Mouse (Mus musculus) intestine, embryonic 15.5 days (tissue): ENCODE measurements around the gene Slc16a8. TPM values are rescaled to one million over a fixed set of nuclear protein-coding genes. Genes with fewer than 3 reads are reported as not detected.

Experiments
- ATAC-seq: fragments of 200-750 bp; cut with Nextera tagmentation; 2 replicates; pipeline ENCODE4 v1.8.0; 2017; ENCODE audit warnings: moderate TSS enrichment, moderate library complexity
- H3K27ac ChIP-seq: fragments of 300-500 bp; sonication (generic); 2 replicates; pipeline ENCODE4 v1.5.1; 2015; ENCODE audit warnings: mild to moderate bottlenecking, inconsistent platforms
- H3K27me3 ChIP-seq: fragments of 300-500 bp; sonication (generic); replicated peaks from 2 replicates; pipeline ENCODE4 v1.6.1; 2015; ENCODE audit warnings: inconsistent platforms
- H3K36me3 ChIP-seq: fragments of 300-500 bp; sonication (generic); 2 replicates; pipeline ENCODE4 v1.6.1; 2015; ENCODE audit warnings: inconsistent platforms
- H3K4me1 ChIP-seq: fragments of 300-500 bp; sonication (generic); replicated peaks from 2 replicates; pipeline ENCODE4 v1.6.1; 2015; ENCODE audit warnings: inconsistent platforms
- H3K4me2 ChIP-seq: fragments of 300-500 bp; sonication (generic); replicated peaks from 2 replicates; pipeline ENCODE4 v1.6.1; 2015; ENCODE audit warnings: mild to moderate bottlenecking, inconsistent platforms
- H3K4me3 ChIP-seq: fragments of 300-500 bp; sonication (generic); replicated peaks from 2 replicates; pipeline ENCODE4 v1.5.1; 2015; ENCODE audit warnings: inconsistent platforms
- H3K9ac ChIP-seq: fragments of 300-500 bp; sonication (generic); 2 replicates; pipeline ENCODE4 v1.6.1; 2015; ENCODE audit warnings: inconsistent platforms
- H3K9me3 ChIP-seq: fragments of 300-500 bp; sonication (generic); 2 replicates; pipeline ENCODE4 v1.6.1; 2016; ENCODE audit warnings: inconsistent platforms
- WGBS: fragments of 180-500 bp; shearing (Covaris S2); methylation state at CpG from one replicate; pipeline ENCODE4 v1.1.7; 2015; 5-methylcytosine and 5-hydroxymethylcytosine counted together
- polyA plus RNA-seq: library from polyadenylated mRNA; unstranded; fragments of >200 nt; fragmentation: Nextera tagmentation; extraction: Ambion mirVana; gene quantifications from 2 replicates; pipeline ENCODE4 v1.2.1, GENCODE M21; 2015

Gene Slc16a8
- polyA plus RNA-seq, 1 experiment from 2014 or later, result 0.16 TPM

DNA sequence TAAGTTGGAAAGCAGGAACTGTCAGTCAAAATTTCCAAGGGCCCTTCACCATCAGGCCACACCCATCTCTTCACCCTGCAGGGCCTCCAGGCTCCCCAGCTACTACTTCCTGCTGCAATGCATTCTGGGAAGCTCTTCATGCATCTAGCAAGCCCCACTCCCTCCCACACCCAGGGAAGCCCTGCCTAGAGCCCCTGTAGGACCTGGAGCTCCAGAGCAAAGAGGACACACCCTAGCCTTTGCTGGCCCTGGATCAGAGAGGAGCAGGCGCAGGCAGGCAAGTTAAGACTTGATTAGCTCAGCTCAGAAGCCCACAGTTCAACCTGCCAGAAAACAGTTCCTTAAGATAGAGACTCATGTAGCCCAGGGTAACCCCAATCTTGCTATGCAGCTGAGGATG is 26.8 kb upstream of the Slc16a8 start:
- Histone ChIP-seq H3K27me3 (no peaks in the 10 kb centered on the region), H3K4me3 (no peak overlapping the region), H3K27ac (peak overlapping the region; percentile 28), H3K4me1 (peaks cover 17% of the 10 kb centered on the region; the same call in 1 of the 2 replicates), H3K36me3 (no peaks in the 10 kb centered on the region), H3K4me2 (no peak overlapping the region), H3K9me3 (no peaks in the 10 kb centered on the region), H3K9ac (no peak overlapping the region)
- ATAC-seq, result peak; percentile 50
- 60% methylated on average over 1 of the region's 1 CpGs for WGBS

DNA sequence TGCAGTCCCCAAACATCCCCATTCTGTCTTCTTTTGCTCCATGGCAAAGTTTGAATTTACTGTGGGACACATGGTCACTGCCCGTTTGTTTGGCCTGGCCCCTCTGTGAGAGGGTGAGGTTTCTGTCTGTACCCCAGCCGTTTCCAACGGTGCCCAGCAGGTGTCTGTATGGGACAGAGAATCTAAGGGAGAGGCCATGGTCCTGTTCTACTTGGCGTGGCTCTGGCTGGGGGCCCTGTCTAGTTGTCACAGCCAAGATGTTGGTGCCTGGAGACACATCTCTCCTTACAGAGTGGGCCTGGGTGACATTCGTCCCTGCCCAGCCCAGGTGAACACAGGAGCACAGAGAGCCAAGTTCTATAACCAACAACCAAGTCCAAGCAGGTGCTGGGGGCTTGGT is 26.3 kb upstream of the Slc16a8 start:
- Histone ChIP-seq H3K27me3 (no peaks in the 10 kb centered on the region), H3K4me1 (peaks cover 12% of the 10 kb centered on the region; the same call in 1 of the 2 replicates), H3K9me3 (no peaks in the 10 kb centered on the region), H3K9ac (no peak overlapping the region), H3K4me2 (no peak overlapping the region), H3K27ac (peak overlapping the region; percentile 41), H3K4me3 (no peak overlapping the region), H3K36me3 (no peaks in the 10 kb centered on the region)
- WGBS, result 51% methylated on average over 5 of the region's 5 CpGs
- no peak for ATAC-seq

GRCm38 (mm10) chr15:79280209-79280608 is 25.6 kb upstream of the Slc16a8 start:
- Histone ChIP-seq H3K27ac (no peak overlapping the region), H3K27me3 (no peaks in the 10 kb centered on the region), H3K36me3 (no peaks in the 10 kb centered on the region), H3K9me3 (no peaks in the 10 kb centered on the region), H3K4me3 (no peak overlapping the region), H3K9ac (no peak overlapping the region), H3K4me2 (no peak overlapping the region), H3K4me1 (peaks cover 8% of the 10 kb centered on the region; the same call in 1 of the 2 replicates)
- no peak for ATAC-seq
- WGBS, result 25% methylated on average over 6 of the region's 6 CpGs

DNA sequence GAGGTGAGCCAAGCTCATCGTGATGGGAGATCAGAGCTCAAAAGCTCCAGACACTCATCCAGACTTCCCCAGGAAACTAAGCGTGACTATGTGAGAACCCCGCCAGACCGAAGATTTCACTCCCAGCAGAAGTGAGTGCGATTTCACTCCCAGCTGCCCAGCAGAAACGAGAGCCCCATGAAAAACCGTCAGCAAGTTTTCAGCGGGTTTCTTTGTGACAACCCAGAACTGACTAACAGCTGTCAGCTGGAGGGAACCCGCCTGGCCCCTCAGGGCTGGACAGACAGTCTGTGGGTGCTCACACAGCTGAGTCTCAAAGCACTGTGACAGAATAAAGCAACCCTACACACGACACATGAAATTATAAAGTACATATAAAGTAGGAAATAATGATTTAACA is 23.2 kb upstream of the Slc16a8 start:
- no peak overlapping the region for H3K4me3 ChIP-seq
- no peak overlapping the region for H3K4me2 ChIP-seq
- no peak overlapping the region for H3K9ac ChIP-seq
- no peaks in the 10 kb centered on the region for H3K36me3 ChIP-seq
- H3K27me3 ChIP-seq, result no peaks in the 10 kb centered on the region
- H3K4me1 ChIP-seq, result 0 out of 2 replicates have a peak, but pooled peaks cover 3% of the 10 kb centered on the region
- no peak overlapping the region for H3K27ac ChIP-seq
- ATAC-seq, result no peak
- 67% methylated on average over 10 of the region's 10 CpGs for WGBS
- H3K9me3 ChIP-seq, result no peaks in the 10 kb centered on the region

DNA sequence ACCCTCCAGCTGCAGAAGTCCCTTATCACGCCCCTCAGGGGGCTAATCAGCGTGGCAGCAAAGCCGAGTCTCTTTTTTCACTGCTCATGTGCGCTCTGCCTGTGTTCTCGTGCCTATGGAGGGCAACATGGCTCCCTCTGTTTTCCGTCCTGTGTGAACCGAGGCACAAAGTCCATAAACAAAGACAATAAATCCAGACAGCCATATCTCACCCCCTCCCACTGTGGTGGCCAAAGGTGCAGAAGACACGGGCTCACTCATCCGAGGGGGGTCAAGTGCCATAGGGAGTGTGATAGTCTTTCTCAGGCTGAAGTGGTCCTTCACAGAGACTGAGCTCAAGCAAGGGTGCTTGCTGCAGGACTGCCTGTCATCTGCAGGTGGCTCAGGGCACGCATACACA is 18.5 kb upstream of the Slc16a8 start:
- Histone ChIP-seq H3K4me3 (no peak overlapping the region), H3K36me3 (no peaks in the 10 kb centered on the region), H3K4me1 (peaks cover 12% of the 10 kb centered on the region), H3K9me3 (no peaks in the 10 kb centered on the region), H3K27me3 (peaks cover under 1% of the 10 kb centered on the region; the same call in 1 of the 2 replicates), H3K4me2 (no peak overlapping the region), H3K27ac (no peak overlapping the region), H3K9ac (no peak overlapping the region)
- 59% methylated on average over 10 of the region's 10 CpGs for WGBS
- peak; percentile 52 for ATAC-seq

- ATAC-seq, result peak; percentile 24
- Histone ChIP-seq H3K4me1 (peaks cover 12% of the 10 kb centered on the region), H3K9ac (no peak overlapping the region), H3K27ac (no peak overlapping the region), H3K36me3 (no peaks in the 10 kb centered on the region), H3K27me3 (peaks cover 2% of the 10 kb centered on the region; the same call in 1 of the 2 replicates), H3K4me2 (peak overlapping the region; percentile 66), H3K9me3 (no peaks in the 10 kb centered on the region), H3K4me3 (peak overlapping the region; percentile 26)
- WGBS, result 16% methylated on average over 17 of the region's 17 CpGs
These were observed 16.7 kb upstream of the Slc16a8 start for GRCm38 (mm10) chr15:79271124-79271746.

DNA sequence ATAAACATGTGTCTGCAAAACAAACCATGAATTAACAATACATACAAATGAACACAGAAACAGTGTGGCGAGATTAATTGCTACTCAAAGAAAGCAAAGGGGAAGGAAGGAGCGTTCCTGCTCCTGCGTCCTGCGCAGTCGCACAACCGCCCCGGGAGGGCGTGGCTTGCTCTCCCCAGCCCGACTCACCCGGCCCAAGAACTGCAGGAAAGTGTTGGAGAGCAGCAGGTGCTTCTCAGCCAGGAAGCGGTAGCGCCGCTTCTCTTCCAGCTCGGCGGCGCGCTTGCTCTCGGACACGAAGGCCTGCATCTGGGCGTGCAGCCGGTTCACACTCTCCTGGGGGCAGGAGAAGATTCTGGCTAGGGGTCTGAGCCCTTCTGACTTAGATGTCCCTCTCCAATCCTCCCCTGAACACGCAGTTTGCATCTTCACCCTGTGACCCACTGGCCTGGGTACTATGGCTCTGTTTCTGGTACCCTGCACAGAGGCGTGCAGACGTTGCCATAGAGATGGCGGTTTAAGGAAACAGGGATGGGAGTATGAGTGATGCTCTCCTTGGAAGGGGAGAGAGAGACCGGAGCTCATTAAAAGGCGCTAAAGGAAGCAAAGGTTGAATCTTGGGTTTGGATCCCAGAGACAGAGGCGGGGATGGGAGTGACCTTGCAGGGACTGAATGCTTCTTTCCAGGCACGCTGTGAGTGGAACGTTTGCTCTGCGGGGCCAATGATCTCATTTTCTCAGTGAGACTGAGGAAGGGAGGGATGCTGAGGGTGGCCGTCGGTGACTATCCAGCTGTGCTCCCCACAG is 16.0 kb upstream of the Slc16a8 start:
- 0 out of 2 replicates have a peak overlapping the region, but pooled peaks have one; percentile 31 for H3K9ac ChIP-seq

GRCm38 (mm10) chr15:79268521-79268920 is 14.0 kb upstream of the Slc16a8 start:
- H3K9me3 ChIP-seq, result no peaks in the 10 kb centered on the region
- no peak overlapping the region for H3K4me3 ChIP-seq
- H3K36me3 ChIP-seq, result no peaks in the 10 kb centered on the region
- H3K27ac ChIP-seq, result no peak overlapping the region
- H3K27me3 ChIP-seq, result peaks cover 5% of the 10 kb centered on the region; the same call in 1 of the 2 replicates
- peaks cover 12% of the 10 kb centered on the region for H3K4me1 ChIP-seq
- no peak overlapping the region for H3K4me2 ChIP-seq
- H3K9ac ChIP-seq, result no peak overlapping the region
- ATAC-seq, result no peak
- 24% methylated on average over 1 of the region's 1 CpGs for WGBS

More for the DNA sequence above, 16.0 kb upstream of the Slc16a8 start:
- ATAC-seq, result peak; percentile 83
- Histone ChIP-seq H3K36me3 (no peaks in the 10 kb centered on the region), H3K27ac (peak overlapping the region; percentile 59), H3K27me3 (peaks cover 2% of the 10 kb centered on the region; the same call in 1 of the 2 replicates), H3K4me3 (peak overlapping the region; percentile 26), H3K4me1 (peaks cover 12% of the 10 kb centered on the region), H3K4me2 (peak overlapping the region; percentile 66), H3K9me3 (no peaks in the 10 kb centered on the region)
- 3% methylated on average over 33 of the region's 33 CpGs for WGBS

GRCm38 (mm10) chr15:79265384-79265783 is 10.8 kb upstream of the Slc16a8 start:
- H3K27me3 ChIP-seq, result peaks cover 11% of the 10 kb centered on the region
- H3K9ac ChIP-seq, result no peak overlapping the region

DNA sequence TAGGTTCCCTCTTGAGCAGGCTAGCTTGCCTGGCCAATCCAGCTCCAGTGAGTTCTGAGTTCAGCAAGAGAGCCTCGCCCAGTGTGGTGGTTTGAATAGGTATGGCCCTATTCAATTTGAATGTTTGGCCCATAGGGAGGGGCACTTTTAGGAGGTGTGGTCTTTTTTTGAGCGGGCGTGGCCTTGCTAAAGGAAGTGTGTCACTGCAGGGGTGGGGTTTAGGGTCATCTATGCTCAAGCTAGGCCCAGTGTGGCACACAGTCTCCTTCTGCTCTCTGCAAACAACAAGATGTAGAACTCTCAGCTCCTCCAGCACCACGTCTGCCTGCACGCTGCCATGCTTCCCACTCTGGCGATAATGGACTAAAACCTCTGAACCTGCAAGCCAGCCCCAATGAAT is 9.2 kb upstream of the Slc16a8 start:
- WGBS, result 90% methylated on average over 6 of the region's 6 CpGs
- H3K9me3 ChIP-seq, result no peaks in the 10 kb centered on the region

More at GRCm38 (mm10) chr15:79265384-79265783, 10.8 kb upstream of the Slc16a8 start:
- H3K36me3 ChIP-seq, result no peaks in the 10 kb centered on the region
- ATAC-seq, result no peak
- H3K4me3 ChIP-seq, result no peak overlapping the region
- no peak overlapping the region for H3K4me2 ChIP-seq
- WGBS, result 52% methylated on average over 4 of the region's 4 CpGs
- peaks cover 18% of the 10 kb centered on the region for H3K4me1 ChIP-seq
- no peak overlapping the region for H3K27ac ChIP-seq
- no peaks in the 10 kb centered on the region for H3K9me3 ChIP-seq

GRCm38 (mm10) chr15:79262786-79263309 is 8.3 kb upstream of the Slc16a8 start:
- no peaks in the 10 kb centered on the region for H3K36me3 ChIP-seq
- no peak overlapping the region for H3K9ac ChIP-seq
- no peak for ATAC-seq
- H3K9me3 ChIP-seq, result no peaks in the 10 kb centered on the region
- peaks cover 20% of the 10 kb centered on the region for H3K4me1 ChIP-seq
- H3K27me3 ChIP-seq, result peaks cover 27% of the 10 kb centered on the region
- no peak overlapping the region for H3K4me2 ChIP-seq
- H3K4me3 ChIP-seq, result no peak overlapping the region
- WGBS, result 94% methylated on average over 3 of the region's 3 CpGs
- H3K27ac ChIP-seq, result no peak overlapping the region

More for the DNA sequence above, 9.2 kb upstream of the Slc16a8 start:
- H3K4me1 ChIP-seq, result peaks cover 20% of the 10 kb centered on the region
- H3K4me3 ChIP-seq, result no peak overlapping the region
- no peak overlapping the region for H3K9ac ChIP-seq
- H3K4me2 ChIP-seq, result no peak overlapping the region
- H3K27ac ChIP-seq, result no peak overlapping the region
- no peaks in the 10 kb centered on the region for H3K36me3 ChIP-seq
- no peak for ATAC-seq
- peaks cover 23% of the 10 kb centered on the region for H3K27me3 ChIP-seq

- no peak for ATAC-seq
- peaks cover 26% of the 10 kb centered on the region for H3K27me3 ChIP-seq
- 18% methylated on average over 13 of the region's 13 CpGs for WGBS
These were observed 7.8 kb upstream of the Slc16a8 start for GRCm38 (mm10) chr15:79262375-79262774.

More at GRCm38 (mm10) chr15:79262375-79262774, 7.8 kb upstream of the Slc16a8 start:
- Histone ChIP-seq H3K27ac (no peak overlapping the region), H3K4me3 (0 out of 2 replicates have a peak overlapping the region, but pooled peaks have one; percentile 63), H3K9ac (no peak overlapping the region), H3K4me1 (peaks cover 20% of the 10 kb centered on the region), H3K4me2 (peak overlapping the region; percentile 99; the same call in 1 of the 2 replicates), H3K9me3 (no peaks in the 10 kb centered on the region), H3K36me3 (no peaks in the 10 kb centered on the region)
